Mouse (Mus musculus) CD4-positive, CD25-positive, alpha-beta regulatory T cell (primary cell): ENCODE results near the gene Lyrm9. TPM values are rescaled to one million over a fixed set of nuclear protein-coding genes. Genes with fewer than 3 reads are reported as not detected.

ENCODE experiments used
- polyA plus RNA-seq: library from polyadenylated mRNA; unstranded; fragments of 100-300 nt; shearing (Covaris generic); gene quantifications from one replicate; pipeline ENCODE4 v1.2.1, GENCODE M21; 2017

Gene Lyrm9
- polyA plus RNA-seq: 19.0 TPM

GRCm38 (mm10) chr11:78826442-78827013, at the start of gene Lyrm9:
Gene Lyrm9 (plus strand): TSS chr11:78826584.

Other genes with a start within 250 kb of the Lyrm9 start
- gene Nlk, start 129.2 kb upstream of the Lyrm9 start, polyA plus RNA-seq: 13.8 TPM
- 40.2 TPM for gene Ccnq, start 74.9 kb upstream of the Lyrm9 start, polyA plus RNA-seq
- gene Nos2, start 94.2 kb downstream of the Lyrm9 start, polyA plus RNA-seq: not detected
- 324 TPM for gene Lgals9, start 158.4 kb downstream of the Lyrm9 start, polyA plus RNA-seq